Mouse (Mus musculus) spleen, embryonic (tissue): ENCODE data around the gene Ttc39d.

Experiments used
- CTCF ChIA-PET: fragments of 350-600 bp; sonication (Branson Sonifier 250); formaldehyde crosslinking; loops from one replicate; lab custom pipeline; 2022; lab: Charles Lee

Ttc39d gene

DNA sequence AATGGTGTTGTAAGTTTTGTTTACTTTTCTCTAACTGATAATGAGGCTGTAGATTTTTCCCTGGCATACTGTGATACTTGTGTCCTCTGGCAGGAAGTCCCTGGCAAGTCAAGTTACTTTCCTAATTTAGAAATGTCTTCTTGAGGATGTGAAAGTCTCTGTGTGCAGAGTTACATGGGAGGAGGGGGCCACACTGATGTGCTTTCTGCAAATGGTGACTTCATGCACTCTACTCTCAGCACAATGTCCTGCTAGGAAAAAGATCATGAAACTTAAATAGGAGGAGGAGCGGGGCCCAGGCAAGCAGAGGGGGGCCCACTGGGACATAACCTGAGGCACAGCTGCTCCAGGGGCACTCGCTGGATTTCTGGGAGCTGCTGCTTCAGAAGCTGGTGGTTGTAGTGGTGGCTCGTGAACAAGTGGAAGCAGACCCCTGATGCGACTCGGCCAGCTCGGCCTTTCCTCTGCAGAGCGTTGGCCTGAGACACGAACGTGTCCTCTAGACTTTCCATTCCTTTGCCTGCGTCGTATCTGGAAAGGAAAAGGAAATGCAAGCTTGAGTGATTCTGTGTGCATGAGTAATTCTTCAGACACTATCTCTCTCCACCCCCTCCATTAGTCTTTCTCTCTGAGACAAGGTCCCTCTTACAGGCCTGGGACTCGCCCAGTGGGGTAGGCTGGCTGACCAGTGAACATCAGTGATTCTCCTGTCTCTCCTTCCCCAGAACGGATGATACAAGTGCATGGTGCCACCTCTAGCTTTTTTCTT, 45.7 kb downstream of the Ttc39d start:
- CTCF ChIA-PET = interaction anchor here (0.7 kb wide), 1 partner anchor 52 kb away, joined by 6 read pairs; no protein-coding TSS in a partner anchor

DNA sequence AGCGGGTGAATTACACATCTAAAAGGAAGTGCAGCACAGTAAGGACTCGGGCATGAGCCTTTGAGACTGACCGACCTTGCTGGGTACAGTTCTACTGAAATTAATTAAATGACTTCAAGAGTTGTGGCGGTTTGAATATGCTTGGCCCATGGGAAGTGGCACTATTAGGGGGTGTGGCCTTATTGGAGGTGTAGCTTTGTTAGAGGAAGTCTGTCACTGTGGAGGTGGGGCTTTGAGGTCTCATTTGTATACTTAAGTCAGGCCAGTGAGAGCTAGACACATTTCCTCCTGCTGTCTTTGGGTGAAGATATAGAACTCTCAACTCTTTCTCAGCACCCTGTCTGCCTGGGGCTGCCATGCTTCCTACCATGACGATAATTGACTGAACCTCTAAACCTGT, 47.2 kb downstream of the Ttc39d start:
- CTCF ChIA-PET = interaction anchor here (0.6 kb wide), 2 partner anchors 10 to 16 kb away, joined by 3 read pairs; no protein-coding TSS in a partner anchor

DNA sequence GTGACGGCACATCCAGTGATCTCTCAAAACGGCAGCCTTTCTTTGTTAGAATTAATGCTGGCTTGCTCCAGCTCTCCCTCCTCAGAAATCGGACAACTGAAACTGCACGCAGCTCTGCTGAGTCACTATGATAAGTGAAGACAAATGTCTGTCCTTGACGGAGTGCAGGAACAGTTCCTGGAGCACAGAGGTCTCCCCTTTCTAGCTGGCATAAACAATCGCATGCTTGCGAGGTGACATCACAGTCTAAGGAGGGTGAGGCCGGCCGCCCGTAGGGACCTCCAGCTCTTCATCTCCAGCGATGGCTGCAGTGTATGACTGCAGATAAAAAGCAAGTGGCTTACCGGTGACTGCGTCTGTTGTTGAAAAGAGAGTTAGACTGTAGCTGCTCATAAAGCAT, 47.9 kb downstream of the Ttc39d start:
- CTCF ChIA-PET = no interaction called here

DNA sequence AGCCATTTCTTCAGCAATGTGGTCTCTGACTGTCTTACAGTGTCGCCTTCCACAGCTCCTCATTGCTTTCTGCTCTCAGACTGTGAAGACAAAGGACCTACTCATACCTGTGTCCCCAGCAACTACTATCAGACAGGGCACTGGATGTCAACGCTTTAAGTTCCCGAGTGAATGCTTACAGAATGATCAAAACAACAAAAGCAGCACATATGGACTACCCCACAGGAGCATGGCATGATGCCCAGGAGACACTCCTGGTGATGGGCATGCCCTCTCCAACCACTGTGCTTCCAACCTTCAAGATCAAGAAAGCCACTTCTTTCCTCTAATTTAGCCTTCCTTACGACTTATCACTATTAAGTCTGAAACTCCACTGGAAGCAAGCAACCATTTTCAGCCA, 59.8 kb downstream of the Ttc39d start:
- CTCF ChIA-PET = no interaction called here
